Mouse (Mus musculus): ENCODE data around the gene Atp9a. TPM values are rescaled to one million over a fixed set of nuclear protein-coding genes. Genes with fewer than 3 reads are reported as not detected.

The Atp9a gene
- polyA plus RNA-seq (2016; fragmentation: Nextera tagmentation; extraction: Ambion mirVana) = 16.1 and 21.2 TPM in 2 replicates

- no peaks in the 10 kb centered on the region for H3K27me3 ChIP-seq
- peak within 1 kb of the TSS; percentile 78 for H3K4me2 ChIP-seq
- peak within 1 kb of the TSS; percentile 69; the same call in 1 of the 2 replicates for H3K27ac ChIP-seq
- peak within 1 kb of the TSS; percentile 80 for H3K9ac ChIP-seq (replicated peaks)
- H3K9me3 ChIP-seq = 0 out of 2 replicates have a peak, but pooled peaks cover 3% of the 10 kb centered on the region
- H3K36me3 ChIP-seq = no peaks in the 10 kb centered on the region
- H3K4me3 ChIP-seq (replicated peaks) = peak within 1 kb of the TSS; percentile 88
- peak; percentile 16; the same call in 1 of the 2 replicates for ATAC-seq (ENCODE audit: insufficient number of reproducible peaks, insufficient read depth, low FRiP score, low TSS enrichment, low read depth)
- WGBS = 8% methylated on average over 31 of the region's 33 CpGs
- H3K4me1 ChIP-seq (replicated peaks) = peaks cover 7% of the 10 kb centered on the region; the same call in 1 of the 2 replicates
These were observed at the start of gene Atp9a for GRCm38 (mm10) chr2:168742059-168742627. TSS of gene Atp9a (minus strand) at chr2:168742409.

GRCm38 (mm10) chr2:168791115-168791802 is 49.0 kb upstream of the Atp9a start:
- no peak overlapping the region for H3K4me2 ChIP-seq
- peaks cover 4% of the 10 kb centered on the region for H3K4me1 ChIP-seq (replicated peaks)
- H3K27me3 ChIP-seq = no peaks in the 10 kb centered on the region
- no peaks in the 10 kb centered on the region for H3K36me3 ChIP-seq
- 0 out of 2 replicates have a peak, but pooled peaks have one; percentile 68 for ATAC-seq (ENCODE audit: insufficient number of reproducible peaks, insufficient read depth, low FRiP score, low TSS enrichment, low read depth)
- no peaks in the 10 kb centered on the region for H3K9me3 ChIP-seq
- no peak overlapping the region for H3K9ac ChIP-seq (replicated peaks)
- 68% methylated on average over 4 of the region's 4 CpGs for WGBS
- no peak overlapping the region for H3K4me3 ChIP-seq (replicated peaks)
- peak overlapping the region; percentile 82 for H3K27ac ChIP-seq

- Histone ChIP-seq H3K4me1 (replicated peaks) (peaks cover 3% of the 10 kb centered on the region; the same call in 1 of the 2 replicates), H3K4me2 (no peak overlapping the region), H3K27ac (no peak overlapping the region), H3K36me3 (no peaks in the 10 kb centered on the region), H3K27me3 (no peaks in the 10 kb centered on the region; the same call in 1 of the 2 replicates), H3K9me3 (no peaks in the 10 kb centered on the region), H3K9ac (replicated peaks) (no peak overlapping the region), H3K4me3 (replicated peaks) (no peak overlapping the region)
- WGBS = 92% methylated on average over 9 of the region's 9 CpGs
- ATAC-seq (ENCODE audit: insufficient number of reproducible peaks, insufficient read depth, low FRiP score, low TSS enrichment, low read depth) = no peak
These were observed 44.0 kb upstream of the Atp9a start for GRCm38 (mm10) chr2:168786174-168786573.

- Histone ChIP-seq H3K36me3 (no peaks in the 10 kb centered on the region), H3K4me2 (no peak overlapping the region), H3K4me1 (replicated peaks) (peaks cover 13% of the 10 kb centered on the region; the same call in 1 of the 2 replicates), H3K27ac (peak overlapping the region; percentile 47; the same call in 1 of the 2 replicates), H3K9ac (replicated peaks) (no peak overlapping the region), H3K27me3 (no peaks in the 10 kb centered on the region; the same call in 1 of the 2 replicates), H3K4me3 (replicated peaks) (no peak overlapping the region), H3K9me3 (no peaks in the 10 kb centered on the region)
- WGBS = 34% methylated on average over 9 of the region's 9 CpGs
- no peak for ATAC-seq (ENCODE audit: insufficient number of reproducible peaks, insufficient read depth, low FRiP score, low TSS enrichment, low read depth)
These were observed 38.4 kb upstream of the Atp9a start for GRCm38 (mm10) chr2:168780596-168780995.

GRCm38 (mm10) chr2:168780024-168780423 is 37.8 kb upstream of the Atp9a start:
- H3K27ac ChIP-seq = no peak overlapping the region
- no peaks in the 10 kb centered on the region for H3K9me3 ChIP-seq
- no peak overlapping the region for H3K4me2 ChIP-seq
- no peaks in the 10 kb centered on the region; the same call in 1 of the 2 replicates for H3K27me3 ChIP-seq
- H3K4me1 ChIP-seq (replicated peaks) = peaks cover 13% of the 10 kb centered on the region; the same call in 1 of the 2 replicates
- H3K4me3 ChIP-seq (replicated peaks) = no peak overlapping the region
- H3K9ac ChIP-seq (replicated peaks) = no peak overlapping the region
- no peak for ATAC-seq (ENCODE audit: insufficient number of reproducible peaks, insufficient read depth, low FRiP score, low TSS enrichment, low read depth)
- H3K36me3 ChIP-seq = no peaks in the 10 kb centered on the region
- WGBS = 19% methylated on average over 9 of the region's 9 CpGs

- no peak overlapping the region for H3K27ac ChIP-seq
- H3K36me3 ChIP-seq = no peaks in the 10 kb centered on the region
- H3K9ac ChIP-seq (replicated peaks) = no peak overlapping the region
- H3K4me2 ChIP-seq = no peak overlapping the region
- no peak overlapping the region for H3K4me3 ChIP-seq (replicated peaks)
- H3K27me3 ChIP-seq = no peaks in the 10 kb centered on the region; the same call in 1 of the 2 replicates
- H3K9me3 ChIP-seq = no peaks in the 10 kb centered on the region
- peaks cover 11% of the 10 kb centered on the region; the same call in 1 of the 2 replicates for H3K4me1 ChIP-seq (replicated peaks)
- no peak for ATAC-seq (ENCODE audit: insufficient number of reproducible peaks, insufficient read depth, low FRiP score, low TSS enrichment, low read depth)
These were observed 35.3 kb upstream of the Atp9a start for GRCm38 (mm10) chr2:168777481-168777880.

- Histone ChIP-seq H3K36me3 (no peaks in the 10 kb centered on the region), H3K27me3 (no peaks in the 10 kb centered on the region), H3K27ac (no peak overlapping the region), H3K9me3 (no peaks in the 10 kb centered on the region), H3K4me3 (replicated peaks) (no peak overlapping the region), H3K4me2 (no peak overlapping the region), H3K9ac (replicated peaks) (no peak overlapping the region), H3K4me1 (replicated peaks) (peaks cover 11% of the 10 kb centered on the region; the same call in 1 of the 2 replicates)
- WGBS = 91% methylated on average over 3 of the region's 3 CpGs
- ATAC-seq (ENCODE audit: insufficient number of reproducible peaks, insufficient read depth, low FRiP score, low TSS enrichment, low read depth) = no peak
These were observed 34.0 kb upstream of the Atp9a start for GRCm38 (mm10) chr2:168776238-168776637.

GRCm38 (mm10) chr2:168769259-168769658 is 27.1 kb upstream of the Atp9a start:
- peaks cover 19% of the 10 kb centered on the region for H3K4me1 ChIP-seq (replicated peaks)
- H3K4me2 ChIP-seq = no peak overlapping the region
- 73% methylated on average over 8 of the region's 8 CpGs for WGBS
- no peak for ATAC-seq (ENCODE audit: insufficient number of reproducible peaks, insufficient read depth, low FRiP score, low TSS enrichment, low read depth)
- H3K9ac ChIP-seq (replicated peaks) = no peak overlapping the region
- H3K27ac ChIP-seq = no peak overlapping the region
- H3K36me3 ChIP-seq = no peaks in the 10 kb centered on the region
- no peak overlapping the region for H3K4me3 ChIP-seq (replicated peaks)
- peaks cover 38% of the 10 kb centered on the region for H3K27me3 ChIP-seq
- no peaks in the 10 kb centered on the region for H3K9me3 ChIP-seq

GRCm38 (mm10) chr2:168767582-168767981 is 25.4 kb upstream of the Atp9a start, which contains the start of gene Sall4:
TSS of gene Sall4 (minus strand) at chr2:168767943.
- H3K4me2 ChIP-seq = peak within 1 kb of the TSS; percentile 96
- no peak within 1 kb of the TSS for H3K27ac ChIP-seq
- no peak for ATAC-seq (ENCODE audit: insufficient number of reproducible peaks, insufficient read depth, low FRiP score, low TSS enrichment, low read depth)
- peaks cover 48% of the 10 kb centered on the region for H3K27me3 ChIP-seq
- H3K9me3 ChIP-seq = no peaks in the 10 kb centered on the region
- H3K9ac ChIP-seq (replicated peaks) = peak within 1 kb of the TSS; percentile 65
- H3K4me3 ChIP-seq (replicated peaks) = peak within 1 kb of the TSS; percentile 62
- H3K4me1 ChIP-seq (replicated peaks) = peaks cover 29% of the 10 kb centered on the region
- whole genome bisulfite sequencing = 10% methylated on average over 10 of the region's 10 CpGs
- H3K36me3 ChIP-seq = no peaks in the 10 kb centered on the region

GRCm38 (mm10) chr2:168766538-168767361 is 24.5 kb upstream of the Atp9a start:
- Histone ChIP-seq H3K27me3 (peaks cover 48% of the 10 kb centered on the region), H3K9me3 (no peaks in the 10 kb centered on the region), H3K36me3 (no peaks in the 10 kb centered on the region), H3K4me2 (peak overlapping the region; percentile 96), H3K9ac (replicated peaks) (peak overlapping the region; percentile 65), H3K4me1 (replicated peaks) (peaks cover 37% of the 10 kb centered on the region), H3K4me3 (replicated peaks) (peak overlapping the region; percentile 62), H3K27ac (no peak overlapping the region)
- peak; percentile 69 for ATAC-seq (ENCODE audit: insufficient number of reproducible peaks, insufficient read depth, low FRiP score, low TSS enrichment, low read depth)
- under 1% methylated on average over 51 of the region's 52 CpGs for WGBS

Measured in limb, embryonic 12.5 days (tissue).